Mouse (Mus musculus): Measurements from ENCODE around the gene Figla. TPM values are rescaled to one million over a fixed set of nuclear protein-coding genes. Genes with fewer than 3 reads are reported as not detected.

Gene Figla
- not detected in 2 replicates for polyA plus RNA-seq (2015; fragmentation: Nextera tagmentation; extraction: Ambion mirVana)

DNA sequence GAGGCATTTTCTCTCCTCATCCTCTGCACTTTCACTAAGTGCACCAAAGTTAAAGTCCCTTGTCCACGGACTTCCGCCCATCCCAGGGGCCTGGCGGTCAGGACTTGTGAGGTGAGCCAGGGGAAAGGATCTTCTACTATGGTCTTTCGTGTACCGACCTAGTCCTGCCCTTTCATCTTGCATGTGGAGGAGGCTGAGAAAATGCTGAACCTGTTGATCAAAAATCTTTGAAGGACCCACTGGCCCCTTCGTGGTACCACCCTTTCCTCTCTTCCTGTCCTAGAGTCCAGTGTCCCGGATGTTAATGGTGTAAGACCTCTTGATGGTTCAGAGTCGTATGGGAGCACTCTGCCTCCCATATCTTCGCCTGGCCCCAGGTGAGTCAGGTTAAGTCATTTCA, at the start of gene Figla:
TSS of gene Figla (plus strand) at position 301 of the 400 bp plus-strand sequence.
- Histone ChIP-seq H3K9me3 (ENCODE audit: control insufficient read depth, low read length) (no peaks in the 10 kb centered on the region), H3K36me3 (ENCODE audit: control insufficient read depth, insufficient read depth, low read length) (no peaks in the 10 kb centered on the region), H3K4me3 (ENCODE audit: low read depth, low read length) (no peak within 1 kb of the TSS), H3K27me3 (ENCODE audit: control insufficient read depth, insufficient read depth, low read length) (no peaks in the 10 kb centered on the region), H3K27ac (replicated peaks) (no peak within 1 kb of the TSS), H3K4me2 (replicated peaks; ENCODE audit: low read depth) (no peak within 1 kb of the TSS), H3K9ac (ENCODE audit: low read length) (no peak within 1 kb of the TSS), H3K4me1 (replicated peaks; ENCODE audit: control insufficient read depth, insufficient read depth) (no peaks in the 10 kb centered on the region)
- 81% methylated on average over 9 of the region's 9 CpGs for WGBS
- no peak for ATAC-seq (ENCODE audit: low FRiP score, low TSS enrichment)
- no peak for DNase-seq (ENCODE audit: low spot score)
- no peak for TF ChIP-seq EP300 (optimal IDR thresholded peaks at IDR 0.05)
- no peak for TF ChIP-seq CTCF (IDR thresholded peaks at IDR 0.05; ENCODE audit: low read depth)

- H3K4me2 ChIP-seq (replicated peaks; ENCODE audit: low read depth), result no peak overlapping the region
- no peaks in the 10 kb centered on the region for H3K4me1 ChIP-seq (replicated peaks; ENCODE audit: control insufficient read depth, insufficient read depth)
- ATAC-seq (ENCODE audit: low FRiP score, low TSS enrichment), result no peak
- peak; percentile 23; the same call in 1 of the 2 replicates for TF ChIP-seq CTCF (IDR thresholded peaks at IDR 0.05; ENCODE audit: low read depth)
- no peak for TF ChIP-seq EP300 (optimal IDR thresholded peaks at IDR 0.05)
- no peak overlapping the region for H3K4me3 ChIP-seq (ENCODE audit: low read depth, low read length)
- H3K27ac ChIP-seq (replicated peaks), result no peak overlapping the region
- no peak overlapping the region for H3K9ac ChIP-seq (ENCODE audit: low read length)
- H3K27me3 ChIP-seq (ENCODE audit: control insufficient read depth, insufficient read depth, low read length), result no peaks in the 10 kb centered on the region
- WGBS, result 74% methylated on average over 4 of the region's 4 CpGs
- no peaks in the 10 kb centered on the region for H3K9me3 ChIP-seq (ENCODE audit: control insufficient read depth, low read length)
- no peak for DNase-seq (ENCODE audit: low spot score)
- H3K36me3 ChIP-seq (ENCODE audit: control insufficient read depth, insufficient read depth, low read length), result no peaks in the 10 kb centered on the region
Measured at GRCm38 (mm10) chr6:85966686-85967085, 49.3 kb upstream of the Figla start.

- Histone ChIP-seq H3K4me3 (ENCODE audit: low read depth, low read length) (no peak overlapping the region), H3K27me3 (ENCODE audit: control insufficient read depth, insufficient read depth, low read length) (no peaks in the 10 kb centered on the region), H3K27ac (replicated peaks) (no peak overlapping the region), H3K4me1 (replicated peaks; ENCODE audit: control insufficient read depth, insufficient read depth) (no peaks in the 10 kb centered on the region), H3K9me3 (ENCODE audit: control insufficient read depth, low read length) (no peaks in the 10 kb centered on the region), H3K36me3 (ENCODE audit: control insufficient read depth, insufficient read depth, low read length) (no peaks in the 10 kb centered on the region), H3K4me2 (replicated peaks; ENCODE audit: low read depth) (no peak overlapping the region), H3K9ac (ENCODE audit: low read length) (no peak overlapping the region)
- no peak for TF ChIP-seq CTCF (IDR thresholded peaks at IDR 0.05; ENCODE audit: low read depth)
- no peak for TF ChIP-seq EP300 (optimal IDR thresholded peaks at IDR 0.05)
- DNase-seq (ENCODE audit: low spot score) (no peak), ATAC-seq (ENCODE audit: low FRiP score, low TSS enrichment) (no peak)
- 50% methylated on average over 2 of the region's 2 CpGs for WGBS
Measured at GRCm38 (mm10) chr6:85969889-85970288, 46.1 kb upstream of the Figla start.

- no peak for DNase-seq (ENCODE audit: low spot score)
- H3K27ac ChIP-seq (replicated peaks), result peak overlapping the region; percentile 89
- 38% methylated on average over 3 of the region's 3 CpGs for WGBS
- H3K4me1 ChIP-seq (replicated peaks; ENCODE audit: control insufficient read depth, insufficient read depth), result no peaks in the 10 kb centered on the region
- H3K27me3 ChIP-seq (ENCODE audit: control insufficient read depth, insufficient read depth, low read length), result no peaks in the 10 kb centered on the region
- TF ChIP-seq CTCF (IDR thresholded peaks at IDR 0.05; ENCODE audit: low read depth) (no peak), EP300 (optimal IDR thresholded peaks at IDR 0.05) (peak; percentile 25)
- no peaks in the 10 kb centered on the region for H3K36me3 ChIP-seq (ENCODE audit: control insufficient read depth, insufficient read depth, low read length)
- H3K9ac ChIP-seq (ENCODE audit: low read length), result no peak overlapping the region
- peak overlapping the region; percentile 14; the same call in 1 of the 2 replicates for H3K4me2 ChIP-seq (replicated peaks; ENCODE audit: low read depth)
- no peaks in the 10 kb centered on the region for H3K9me3 ChIP-seq (ENCODE audit: control insufficient read depth, low read length)
- no peak overlapping the region for H3K4me3 ChIP-seq (ENCODE audit: low read depth, low read length)
- ATAC-seq (ENCODE audit: low FRiP score, low TSS enrichment), result no peak; the same call in 1 of the 2 replicates
Measured at GRCm38 (mm10) chr6:85972699-85973098, 43.3 kb upstream of the Figla start.

DNA sequence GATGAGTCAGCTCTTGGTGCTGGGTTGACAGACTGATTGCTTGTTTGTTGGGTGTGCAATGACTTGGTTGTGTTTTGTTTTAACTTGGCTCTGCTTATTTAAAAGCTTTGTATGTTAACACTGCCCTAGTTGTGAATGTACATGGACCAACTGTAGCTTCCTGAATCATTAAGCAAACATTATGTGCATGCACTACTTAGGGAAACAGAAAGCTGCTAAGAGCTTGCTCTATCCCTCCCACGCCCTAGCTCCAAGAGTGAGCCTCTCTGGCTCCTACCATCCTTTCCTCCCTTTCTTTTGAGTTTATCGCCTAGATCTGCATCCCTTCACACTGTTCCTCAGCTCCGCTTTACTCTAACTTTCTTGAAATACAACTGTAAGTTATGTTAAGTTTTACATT, 42.6 kb upstream of the Figla start:
- no peaks in the 10 kb centered on the region for H3K4me1 ChIP-seq (replicated peaks; ENCODE audit: control insufficient read depth, insufficient read depth)
- no peak overlapping the region for H3K9ac ChIP-seq (ENCODE audit: low read length)
- peak overlapping the region; percentile 89 for H3K27ac ChIP-seq (replicated peaks)
- H3K9me3 ChIP-seq (ENCODE audit: control insufficient read depth, low read length), result no peaks in the 10 kb centered on the region
- TF ChIP-seq CTCF (IDR thresholded peaks at IDR 0.05; ENCODE audit: low read depth) (no peak), EP300 (optimal IDR thresholded peaks at IDR 0.05) (no peak)
- no peaks in the 10 kb centered on the region for H3K27me3 ChIP-seq (ENCODE audit: control insufficient read depth, insufficient read depth, low read length)
- H3K36me3 ChIP-seq (ENCODE audit: control insufficient read depth, insufficient read depth, low read length), result no peaks in the 10 kb centered on the region
- peak; percentile 89 for ATAC-seq (ENCODE audit: low FRiP score, low TSS enrichment)
- H3K4me3 ChIP-seq (ENCODE audit: low read depth, low read length), result no peak overlapping the region
- DNase-seq (ENCODE audit: low spot score), result no peak
- 53% methylated on average over 3 of the region's 3 CpGs for WGBS
- H3K4me2 ChIP-seq (replicated peaks; ENCODE audit: low read depth), result no peak overlapping the region

GRCm38 (mm10) chr6:85974941-85975617, 40.9 kb upstream of the Figla start:
- Histone ChIP-seq H3K4me3 (ENCODE audit: low read depth, low read length) (no peak overlapping the region), H3K9me3 (ENCODE audit: control insufficient read depth, low read length) (no peaks in the 10 kb centered on the region), H3K9ac (ENCODE audit: low read length) (no peak overlapping the region), H3K36me3 (ENCODE audit: control insufficient read depth, insufficient read depth, low read length) (no peaks in the 10 kb centered on the region), H3K27ac (replicated peaks) (no peak overlapping the region), H3K27me3 (ENCODE audit: control insufficient read depth, insufficient read depth, low read length) (no peaks in the 10 kb centered on the region), H3K4me2 (replicated peaks; ENCODE audit: low read depth) (no peak overlapping the region), H3K4me1 (replicated peaks; ENCODE audit: control insufficient read depth, insufficient read depth) (no peaks in the 10 kb centered on the region)
- TF ChIP-seq CTCF (IDR thresholded peaks at IDR 0.05; ENCODE audit: low read depth) (no peak), EP300 (optimal IDR thresholded peaks at IDR 0.05) (no peak)
- ATAC-seq (ENCODE audit: low FRiP score, low TSS enrichment), result no peak
- WGBS, result 52% methylated on average over 10 of the region's 10 CpGs
- DNase-seq (ENCODE audit: low spot score), result no peak

Measured in stomach, postnatal 0 days (tissue).